Mouse (Mus musculus): ENCODE measurements around the gene Fancc.

GRCm38 (mm10) chr13:63528164-63528675 is 31.1 kb upstream of the Fancc start:
- TF ChIP-seq CTCF (IDR thresholded peaks at IDR 0.05; ENCODE audit: borderline replicate concordance, insufficient read depth, low read depth, low read length) (no peak), POLR2A (IDR thresholded peaks at IDR 0.05; ENCODE audit: borderline replicate concordance, insufficient read depth, low read length) (no peak)
